Mouse (Mus musculus): ENCODE results near the gene Cx3cl1. TPM values are rescaled to one million over a fixed set of nuclear protein-coding genes. Genes with fewer than 3 reads are reported as not detected.

The Cx3cl1 gene
- polyA plus RNA-seq, 1 experiment = 20.6 TPM

DNA sequence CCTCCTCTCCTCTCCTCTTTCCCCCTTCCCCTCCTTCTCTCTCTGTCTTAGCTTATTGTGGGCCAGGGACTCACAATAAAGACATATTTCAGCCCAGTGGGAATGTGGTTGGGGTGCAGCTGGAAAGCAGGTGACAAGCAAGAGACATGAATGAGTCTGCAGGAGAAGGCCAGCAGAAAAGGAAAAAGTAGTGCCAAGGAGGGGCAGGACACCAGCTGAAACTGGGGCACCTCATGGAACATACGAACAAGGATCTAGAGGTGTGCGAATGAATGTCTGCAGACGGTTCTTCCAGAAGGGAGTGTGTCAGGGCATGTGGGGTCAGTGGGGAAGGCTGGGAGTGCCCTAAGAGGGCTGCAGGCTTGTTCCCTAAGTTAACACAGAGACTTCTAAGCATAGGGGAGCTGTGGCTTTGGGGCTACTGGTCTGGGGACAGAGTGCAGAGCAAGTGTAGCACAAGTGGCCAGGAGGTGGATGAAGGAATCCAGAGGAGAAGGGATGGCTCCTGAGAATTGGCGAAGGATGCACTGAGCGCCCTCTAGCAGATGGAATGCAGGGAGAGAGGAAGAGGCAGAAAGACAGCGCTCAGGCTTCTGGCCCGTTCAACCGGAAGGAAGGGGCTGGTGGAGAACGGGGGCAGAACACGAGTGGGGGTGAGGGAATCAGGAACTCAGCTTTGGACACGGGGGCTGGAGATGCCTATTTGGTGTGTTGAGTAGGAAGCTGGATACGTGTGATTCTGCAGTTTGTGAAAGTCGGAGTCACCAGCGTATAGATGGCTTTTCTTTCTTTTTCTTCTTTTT, 29.7 kb downstream of the Cx3cl1 start:
- DNase-seq (ENCODE audit: low spot score) = no peak

DNA sequence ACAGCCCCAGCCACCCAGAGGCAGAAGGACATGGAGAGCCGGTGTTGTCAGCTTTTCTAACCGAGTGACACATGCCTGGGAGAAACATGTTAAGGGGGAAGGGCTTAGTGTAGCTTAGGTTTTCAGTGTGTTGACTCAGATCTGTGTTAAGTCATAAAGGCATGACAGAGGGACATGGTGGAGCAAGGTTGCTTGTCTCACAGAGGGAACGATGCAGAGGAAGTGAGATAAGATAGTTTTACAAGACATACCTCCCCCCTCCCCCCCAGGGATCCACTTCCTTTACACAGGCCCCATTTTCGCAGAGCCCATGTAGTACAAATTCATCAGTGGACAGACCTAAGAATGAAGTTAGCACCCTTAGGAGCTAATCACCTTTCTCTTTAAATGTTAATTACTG, 30.6 kb downstream of the Cx3cl1 start:
- DNase-seq (ENCODE audit: low spot score) = no peak

DNA sequence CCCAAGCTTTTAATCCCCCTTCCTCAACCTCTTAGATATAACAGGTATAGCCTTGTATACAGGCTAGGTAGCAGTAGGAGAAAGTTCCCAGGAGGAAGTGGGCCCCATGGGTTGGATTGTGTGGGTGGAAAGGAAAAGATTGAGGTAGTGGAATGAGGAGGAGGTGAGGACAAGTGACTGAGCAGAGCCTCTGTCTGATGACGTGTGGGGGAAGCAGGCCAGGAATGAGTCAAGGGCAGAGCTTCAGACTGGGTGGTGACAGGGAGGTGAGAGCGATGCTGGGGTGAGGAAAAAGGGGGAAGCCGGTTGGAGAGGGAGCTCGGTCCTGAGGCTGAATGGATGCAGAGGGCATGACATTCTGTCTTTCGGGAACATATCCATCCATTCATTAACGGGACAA, 31.7 kb downstream of the Cx3cl1 start:
- no peak for DNase-seq (ENCODE audit: low spot score)

DNA sequence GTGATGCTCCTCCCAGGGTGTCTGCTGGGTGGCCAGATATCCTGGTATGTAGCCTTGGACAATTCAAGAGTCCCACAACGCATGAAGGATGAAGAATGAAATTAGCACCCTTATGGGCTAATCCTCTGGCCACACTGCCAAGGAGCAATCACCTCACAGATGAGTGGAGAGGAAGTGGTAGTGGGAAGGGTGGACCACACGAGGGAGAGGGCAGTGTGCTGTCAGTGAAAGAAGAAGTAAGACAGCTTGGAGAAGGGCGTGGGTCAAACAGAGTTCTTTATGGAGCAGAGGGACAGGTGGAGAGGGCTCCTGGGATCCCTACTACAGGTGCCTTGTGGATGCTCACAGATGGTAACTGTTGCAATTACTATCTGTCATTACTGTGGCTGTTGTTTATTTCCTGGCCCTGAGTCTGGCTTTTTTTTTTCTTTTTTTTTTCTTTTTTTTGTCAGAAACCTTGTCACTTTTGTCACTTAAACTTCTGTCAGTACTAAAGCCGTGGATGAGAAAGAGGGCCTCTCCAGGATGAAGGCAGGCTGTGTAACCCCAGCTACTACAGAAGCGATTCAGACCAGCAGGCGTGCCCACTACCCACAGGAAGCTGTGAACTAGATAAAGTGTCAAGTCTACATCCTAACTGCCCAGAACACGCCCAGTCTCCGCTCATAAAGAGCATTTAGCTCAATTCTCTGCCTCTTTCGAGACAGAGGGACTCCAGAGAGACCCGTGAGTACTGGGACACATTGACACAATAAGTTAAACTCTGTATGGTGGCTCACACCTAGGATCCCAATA, 32.9 kb downstream of the Cx3cl1 start:
- DNase-seq (ENCODE audit: low spot score) = no peak

DNA sequence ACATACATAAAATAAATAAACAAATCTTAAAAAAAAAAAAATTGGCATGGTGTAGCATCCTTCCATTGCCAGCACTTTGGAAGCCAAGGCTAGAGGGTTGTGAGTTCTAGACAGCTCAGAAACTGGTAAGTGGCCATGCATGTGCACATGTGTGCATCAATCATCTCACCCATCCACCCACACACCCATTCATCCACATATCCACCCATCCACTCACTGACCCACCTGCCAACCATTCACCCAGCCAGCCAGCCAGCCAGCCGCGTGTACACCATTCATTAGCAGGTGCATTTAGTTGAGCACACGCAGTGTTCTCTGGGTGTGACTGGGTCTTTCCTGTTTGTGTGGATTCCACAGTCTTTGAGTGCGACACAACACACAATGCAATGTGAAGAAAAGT, 34.0 kb downstream of the Cx3cl1 start:
- no peak for DNase-seq (ENCODE audit: low spot score)

DNA sequence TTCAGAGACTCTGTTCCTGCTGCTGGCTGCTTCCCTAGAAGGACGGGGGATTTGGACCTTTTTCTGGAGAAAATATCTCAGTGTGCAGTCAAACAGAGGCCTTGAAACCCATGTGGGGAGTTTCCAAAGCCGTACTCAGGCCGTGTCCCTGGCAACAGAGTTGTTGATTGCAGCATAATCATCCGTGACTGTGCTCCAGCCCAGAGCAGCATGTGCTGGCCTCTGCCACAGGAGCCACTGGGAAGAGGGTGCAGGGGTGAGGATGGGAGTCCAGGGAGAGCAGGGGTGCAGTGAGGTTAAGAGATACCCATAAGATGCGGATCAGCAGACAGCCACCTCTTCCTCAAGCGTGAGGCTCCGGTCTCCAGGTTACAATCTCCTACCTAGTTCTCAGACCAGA, 35.7 kb downstream of the Cx3cl1 start:
- DNase-seq (ENCODE audit: low spot score) = no peak

DNA sequence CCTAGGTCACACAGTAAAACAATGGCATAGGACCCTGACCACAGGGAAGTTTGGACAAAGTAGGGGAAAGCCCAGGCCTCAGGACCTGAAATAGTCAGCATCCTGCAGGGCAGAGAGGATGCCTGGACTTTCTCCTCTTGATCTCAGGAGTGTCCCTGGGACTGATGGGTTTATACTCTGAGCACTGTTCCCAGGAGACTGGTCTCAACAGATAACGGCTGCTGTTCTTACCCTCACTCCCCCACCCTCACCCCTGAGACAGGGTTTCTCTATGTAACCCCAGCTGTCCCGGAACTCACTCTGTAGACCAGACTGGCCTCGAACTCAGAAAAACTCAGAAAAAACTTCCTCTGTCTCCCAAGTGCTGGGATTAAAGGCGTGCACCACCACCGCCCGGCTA, 36.6 kb downstream of the Cx3cl1 start:
- DNase-seq (ENCODE audit: low spot score) = no peak

DNA sequence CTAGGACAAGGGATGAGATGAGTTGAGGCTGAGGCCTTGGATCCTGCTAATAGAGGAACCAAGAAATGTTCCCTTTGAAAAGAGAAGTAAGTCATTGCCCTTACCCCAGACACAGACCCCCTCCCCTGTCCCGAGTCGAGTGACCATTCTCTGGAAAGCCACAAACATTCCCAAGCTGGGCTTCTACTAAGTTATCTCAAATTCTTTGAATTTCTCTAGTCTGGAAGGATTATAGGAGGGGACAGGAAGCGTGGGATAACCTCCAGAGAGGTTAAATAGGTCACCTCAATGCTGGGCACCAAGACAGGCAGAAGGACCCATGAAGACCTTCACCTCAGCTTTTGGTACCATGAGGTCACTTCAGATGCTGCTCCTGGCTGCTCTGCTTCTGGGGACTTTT, 38.3 kb downstream of the Cx3cl1 start, which contains the start of gene Ccl17:
Gene Ccl17 (plus strand): TSS at position 301 of the 400 bp plus-strand sequence.
- no peak for DNase-seq (ENCODE audit: low spot score)

DNA sequence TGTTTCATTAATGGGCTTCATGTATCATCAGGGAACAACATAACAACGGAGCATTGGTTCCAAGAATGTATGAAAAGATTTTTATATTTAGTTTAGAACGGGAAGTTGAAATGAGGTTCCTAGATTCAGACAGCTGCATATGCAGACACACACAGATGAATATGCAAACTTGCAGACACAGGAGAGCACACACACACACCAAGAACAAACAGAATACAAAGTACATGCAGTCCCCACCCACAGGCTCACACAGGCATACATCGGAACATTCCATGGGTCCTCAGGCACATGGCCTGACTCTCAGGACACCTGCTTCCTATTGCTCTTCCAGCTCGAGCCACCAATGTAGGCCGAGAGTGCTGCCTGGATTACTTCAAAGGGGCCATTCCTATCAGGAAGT, 39.0 kb downstream of the Cx3cl1 start:
- no peak for DNase-seq (ENCODE audit: low spot score)

DNA sequence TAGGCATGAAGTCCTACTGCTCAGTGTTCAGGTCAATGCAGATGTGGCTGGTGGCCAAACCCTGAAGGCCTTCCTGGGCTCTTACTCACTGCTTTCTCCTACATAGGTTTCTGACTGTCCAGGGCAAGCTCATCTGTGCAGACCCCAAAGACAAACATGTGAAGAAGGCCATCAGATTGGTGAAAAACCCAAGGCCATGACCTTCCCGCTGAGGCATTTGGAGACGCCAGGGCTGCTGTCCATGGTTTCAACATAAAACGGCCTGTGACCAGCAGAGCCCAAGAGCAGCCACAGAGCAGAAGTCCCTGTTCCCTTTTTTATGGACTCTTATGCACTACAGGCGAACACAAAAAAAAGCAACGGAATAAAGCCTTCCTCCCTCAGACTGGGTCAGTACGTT, 39.8 kb downstream of the Cx3cl1 start:
- no peak for DNase-seq (ENCODE audit: low spot score)

DNA sequence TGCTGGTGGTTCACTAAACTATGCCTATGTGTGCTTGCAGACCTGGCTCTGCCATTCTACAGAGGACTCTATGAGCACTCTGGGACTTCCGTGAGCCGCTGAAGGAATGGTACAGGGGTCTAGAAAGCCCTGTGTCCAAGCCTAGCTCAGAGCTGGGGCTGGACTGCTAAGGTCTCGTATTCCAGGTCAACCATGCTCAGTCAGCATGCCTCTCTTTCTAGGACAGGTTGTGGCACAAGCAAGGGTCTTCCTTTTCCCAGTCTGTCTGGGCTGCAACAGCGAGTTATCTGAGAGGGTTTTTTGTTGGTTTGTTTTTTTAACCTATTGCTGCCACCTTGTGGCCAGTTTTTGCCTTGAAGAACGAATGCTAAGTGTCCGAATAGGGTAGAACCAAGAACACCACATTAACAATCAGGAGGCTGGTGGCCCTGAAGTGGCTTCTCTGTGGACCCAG, 40.9 kb downstream of the Cx3cl1 start:
- DNase-seq (ENCODE audit: low spot score) = peak; percentile 47

DNA sequence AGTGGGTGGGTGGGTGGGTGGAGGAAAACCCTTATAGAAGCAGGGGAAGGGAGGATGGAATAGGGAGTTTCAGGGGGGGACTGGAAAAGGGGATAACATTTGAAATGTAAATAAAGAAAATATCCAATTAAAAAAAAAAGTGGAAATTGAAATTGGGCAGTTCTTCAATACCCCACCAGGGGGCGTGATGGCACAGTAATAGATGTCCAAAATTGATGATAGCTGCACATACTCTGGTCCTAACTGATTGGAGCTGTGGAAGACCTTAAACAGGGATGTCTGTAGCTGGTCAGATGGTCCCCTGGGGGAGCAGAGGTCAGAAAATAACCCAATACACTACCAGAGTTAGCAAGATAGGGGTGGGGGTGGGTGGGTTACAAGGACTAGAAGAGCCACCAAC, 42.7 kb downstream of the Cx3cl1 start:
- no peak for DNase-seq (ENCODE audit: low spot score)

DNA sequence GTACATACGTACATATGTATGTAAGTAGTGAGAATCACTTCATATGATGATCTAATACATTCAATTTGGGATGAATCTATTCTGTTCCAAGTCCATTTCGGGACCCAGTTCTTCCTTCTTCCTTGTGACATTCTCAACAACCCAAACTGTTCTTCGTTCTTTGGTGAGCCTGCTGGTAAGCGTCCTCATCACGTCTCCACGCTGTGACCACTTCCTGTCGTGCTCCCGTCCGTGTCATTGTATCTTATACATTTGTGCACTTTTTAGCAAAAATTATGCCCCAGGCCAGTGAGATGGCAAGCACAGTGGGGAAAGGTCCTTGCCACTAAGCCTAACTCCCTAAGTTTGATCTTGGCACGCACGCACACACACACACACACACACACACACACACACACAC, 46.1 kb downstream of the Cx3cl1 start:
- DNase-seq (ENCODE audit: low spot score) = no peak

DNA sequence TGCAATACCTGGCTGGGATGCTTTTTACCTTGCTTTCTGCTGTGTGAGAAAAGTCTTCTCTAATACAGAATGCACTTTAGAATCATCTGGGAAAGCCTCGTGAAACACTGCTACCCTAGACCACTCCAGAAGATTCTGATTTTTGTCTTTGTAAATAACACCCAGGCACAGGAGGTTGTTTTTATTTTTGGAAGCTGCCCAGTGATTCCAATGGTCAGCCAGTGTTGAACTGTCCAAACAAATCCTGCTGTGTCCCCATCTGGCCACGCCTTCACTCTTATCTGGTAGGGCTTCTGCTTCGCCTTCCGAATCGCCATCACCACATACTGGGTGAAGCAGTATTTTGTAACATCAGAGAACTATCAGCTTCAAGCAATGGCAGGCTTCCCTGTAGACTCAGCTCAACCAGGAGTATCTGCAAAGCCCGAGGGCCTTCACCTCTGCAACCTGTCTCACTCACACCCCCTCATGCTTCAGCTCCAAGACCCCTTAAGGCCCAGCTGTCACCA, 47.9 kb downstream of the Cx3cl1 start:
- no peak for DNase-seq (ENCODE audit: low spot score)

DNA sequence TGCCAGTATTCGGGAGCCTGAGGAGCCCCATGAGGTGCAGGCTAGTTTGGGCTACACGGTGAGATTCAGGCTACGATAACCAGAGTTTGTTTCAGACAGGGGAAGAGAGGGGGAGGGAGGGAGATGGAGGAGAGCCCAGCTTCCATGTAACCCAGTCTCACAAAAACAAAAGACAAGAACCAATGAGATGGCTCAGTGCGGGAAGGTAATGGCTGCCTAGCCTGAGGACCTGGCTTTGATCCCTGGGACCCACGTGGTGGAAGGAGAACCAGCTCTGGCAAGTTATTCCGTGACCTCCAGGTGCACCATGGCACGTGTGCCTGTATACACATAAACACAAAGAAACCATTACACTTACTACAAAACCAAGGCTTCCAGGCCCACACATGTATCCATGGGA, 48.7 kb downstream of the Cx3cl1 start:
- no peak for DNase-seq (ENCODE audit: low spot score)

DNA sequence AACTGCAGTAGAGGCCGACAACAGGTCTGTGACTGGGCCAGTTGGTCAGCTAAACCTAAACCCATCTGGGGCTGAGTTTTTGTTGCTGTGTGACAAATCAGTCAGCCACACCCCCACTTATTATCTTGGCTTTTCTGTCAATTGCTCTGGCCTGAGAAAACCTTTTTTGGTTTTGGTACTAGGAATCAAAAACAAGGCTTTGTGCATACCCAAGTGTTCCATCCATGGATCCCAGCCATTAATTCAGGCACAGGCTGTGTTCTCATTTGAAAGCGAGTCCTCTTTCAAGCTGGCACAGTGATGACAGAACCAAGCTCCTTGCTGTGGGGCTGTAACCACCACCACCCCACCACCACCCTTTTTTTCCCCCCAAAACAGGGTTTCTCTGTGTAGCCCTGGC, 49.6 kb downstream of the Cx3cl1 start:
- no peak for DNase-seq (ENCODE audit: low spot score)

DNA sequence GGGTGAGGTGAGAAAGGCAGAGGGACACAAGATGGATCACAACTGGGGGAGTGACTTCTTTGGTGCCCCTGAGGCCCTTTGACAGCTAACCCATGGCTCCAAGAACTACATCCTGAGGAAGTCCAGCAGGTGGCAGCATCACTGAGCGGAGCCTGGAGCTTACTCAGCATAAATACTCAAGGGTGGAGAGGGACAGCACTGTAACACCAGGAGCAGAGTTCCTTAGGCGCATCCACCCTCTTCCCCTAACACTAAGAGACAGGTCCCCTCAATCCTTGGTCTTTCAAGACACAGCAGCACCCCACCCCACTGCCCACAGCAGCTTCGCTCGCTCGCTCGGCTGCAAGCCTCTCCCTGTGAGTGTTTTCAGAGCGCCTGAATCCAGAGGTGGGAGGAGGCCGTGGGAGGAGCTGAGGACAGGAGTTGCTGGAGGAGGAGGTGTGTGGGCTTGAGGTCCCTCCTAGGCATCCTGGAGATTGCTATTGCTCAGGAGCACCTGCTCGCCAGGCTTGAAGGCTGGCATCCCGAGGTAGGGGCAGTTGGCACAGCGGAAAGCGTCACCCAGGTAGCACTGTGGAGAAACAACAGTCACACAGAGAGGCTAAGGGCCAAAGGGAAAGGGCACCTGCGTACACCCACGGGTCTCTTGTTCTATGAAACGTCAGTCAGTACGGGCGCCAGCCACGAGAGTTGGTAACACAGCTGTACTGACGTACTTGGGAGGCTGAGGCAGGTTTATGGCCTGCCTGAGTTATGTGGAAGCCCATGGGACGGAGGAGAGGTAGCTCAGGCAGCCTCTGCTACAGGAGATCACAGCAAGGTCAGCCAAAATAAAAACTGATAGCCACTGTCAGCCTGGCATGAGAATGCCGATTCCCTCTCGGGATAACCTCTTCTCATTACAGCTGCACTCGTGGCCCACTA, 51.1 kb downstream of the Cx3cl1 start:
- no peak for DNase-seq (ENCODE audit: low spot score)

DNA sequence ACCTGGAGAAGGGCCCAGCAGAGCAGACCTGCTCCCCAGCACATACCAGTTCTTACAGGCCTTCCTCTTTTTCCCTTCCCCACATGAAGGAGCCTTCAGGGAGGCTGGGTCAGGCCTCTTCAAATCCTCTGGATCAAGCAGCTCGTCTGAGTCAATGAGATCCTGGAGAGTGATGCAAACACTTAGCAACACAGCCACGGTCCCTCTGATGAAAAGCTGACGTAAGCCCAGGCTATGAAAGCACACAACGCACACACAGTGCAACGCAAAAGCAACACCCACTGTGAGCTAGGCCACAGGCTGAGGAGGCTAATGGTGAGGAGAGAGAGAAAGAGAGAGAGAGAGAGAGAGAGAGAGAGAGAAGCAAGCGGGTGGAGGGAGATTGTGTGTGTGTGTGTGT, 53.4 kb downstream of the Cx3cl1 start:
- DNase-seq (ENCODE audit: low spot score) = no peak

DNA sequence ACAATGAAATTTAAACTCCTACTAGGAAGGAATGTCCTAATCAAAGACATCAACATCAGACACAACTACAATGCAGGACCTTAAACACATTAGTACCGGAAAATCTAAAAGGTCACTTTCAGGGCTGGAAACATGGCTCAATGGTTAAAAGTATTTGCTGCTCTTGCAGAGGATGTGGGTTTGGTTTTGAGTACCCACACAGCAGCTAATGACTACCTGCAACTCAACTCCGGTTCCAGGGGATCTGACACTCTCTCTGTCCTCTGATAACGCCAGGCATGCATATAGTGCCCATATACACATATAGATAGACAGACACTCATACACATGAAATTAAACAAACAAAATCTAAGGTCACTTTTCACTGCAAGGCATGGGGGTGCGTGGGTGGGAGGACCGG, 54.4 kb downstream of the Cx3cl1 start:
- DNase-seq (ENCODE audit: low spot score) = no peak

DNA sequence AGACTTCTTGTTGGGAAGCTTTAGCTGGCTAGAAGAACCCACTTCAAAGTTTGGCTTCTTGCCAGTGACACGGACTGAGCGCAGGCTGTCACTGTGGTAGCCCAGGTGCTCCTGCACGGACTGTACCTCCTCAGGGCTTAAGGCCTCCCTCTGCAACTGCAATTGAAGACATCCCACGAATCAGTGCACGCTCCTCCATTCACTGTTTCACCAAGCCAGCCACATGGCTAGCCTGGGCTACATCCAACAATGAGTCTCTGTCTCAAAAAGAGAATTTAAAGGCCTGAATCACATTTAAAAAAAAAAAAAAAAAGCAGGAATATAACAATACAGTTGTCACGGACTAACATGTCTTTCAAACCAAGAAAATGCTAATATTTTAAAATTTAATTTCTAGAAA, 56.5 kb downstream of the Cx3cl1 start:
- no peak for DNase-seq (ENCODE audit: low spot score)
